ENCODE assay signal across 8 mouse cellular contexts in genomic region chr10:44267426-44268142, GRCm38 (mm10). TPM values are rescaled to one million over a fixed set of nuclear protein-coding genes. Genes with fewer than 3 reads are reported as not detected.
A peak's percentile ranks its signal among the peaks of the same experiment; 100 is the strongest.
DNase-seq lines count a peak whose midpoint lies in the region; ATAC-seq and TF ChIP-seq lines count a peak whose summit lies in the region.

No protein-coding gene starts in this region.

- peaks cover 17% of the 10 kb centered on the region for H3K4me1 ChIP-seq in heart, embryonic 10.5 days
- peaks cover 0 to 10% of the 10 kb centered on the region in 2 experiments; a peak in 1 of 4 replicates for H3K4me1 ChIP-seq in ES-E14 (ENCODE audit: control insufficient read depth in 2 of 2, insufficient read depth in 2 of 2, low read length in 2 of 2, poor library complexity in 1 of 2)
- peaks cover 30% of the 10 kb centered on the region for H3K4me1 ChIP-seq in embryonic facial prominence, embryonic 15.5 days
- H3K4me1 ChIP-seq in limb, embryonic 10.5 days = peaks cover 29% of the 10 kb centered on the region
- H3K4me1 ChIP-seq in neural tube, embryonic 12.5 days = peaks cover 15% of the 10 kb centered on the region

- no peak for DNase-seq in heart, embryonic 10.5 days (ENCODE audit: low spot score)
- no peak for DNase-seq in heart, adult 8-10 months (ENCODE audit: low spot score)
- no peak for DNase-seq in ES-E14 (ENCODE audit: low read depth, low spot score)
- no peak for DNase-seq in limb, embryonic 10.5 days (ENCODE audit: low spot score)
- DNase-seq in layer of hippocampus, postnatal 10 days (ENCODE audit: low spot score in 2 of 2) = no peak
- DNase-seq in left cerebral cortex, postnatal 4 days = no peak

- H3K4me3 ChIP-seq in heart, embryonic 10.5 days = peak overlapping the region; percentile 91
- peak overlapping the region; percentile 76 to 100 for H3K4me3 ChIP-seq in ES-E14 (ENCODE audit: insufficient read depth in 1 of 2, low read depth in 1 of 2, low read length in 2 of 2, poor library complexity in 1 of 2, severe bottlenecking in 1 of 2)
- H3K4me3 ChIP-seq in embryonic facial prominence, embryonic 15.5 days (replicated peaks) = peak overlapping the region; percentile 92
- H3K4me3 ChIP-seq in limb, embryonic 10.5 days = peak overlapping the region; percentile 95
- peak overlapping the region; percentile 83 for H3K4me3 ChIP-seq in neural tube, embryonic 12.5 days

- H3K27me3 ChIP-seq in heart, embryonic 10.5 days (ENCODE audit: insufficient read depth, poor library complexity, severe bottlenecking) = no peaks in the 10 kb centered on the region
- no peaks in the 10 kb centered on the region for H3K27me3 ChIP-seq in embryonic facial prominence, embryonic 15.5 days
- H3K27me3 ChIP-seq in limb, embryonic 10.5 days (ENCODE audit: low read depth, poor library complexity, severe bottlenecking) = no peaks in the 10 kb centered on the region
- no peaks in the 10 kb centered on the region for H3K27me3 ChIP-seq in neural tube, embryonic 12.5 days (replicated peaks)

- no peaks in the 10 kb centered on the region for H3K9me3 ChIP-seq in heart, embryonic 10.5 days
- H3K9me3 ChIP-seq in ES-E14 (ENCODE audit: control insufficient read depth, insufficient read depth, low read depth, low read length) = no peaks in the 10 kb centered on the region
- H3K9me3 ChIP-seq in embryonic facial prominence, embryonic 15.5 days (replicated peaks) = no peaks in the 10 kb centered on the region
- no peaks in the 10 kb centered on the region for H3K9me3 ChIP-seq in limb, embryonic 10.5 days (replicated peaks)
- no peaks in the 10 kb centered on the region for H3K9me3 ChIP-seq in neural tube, embryonic 12.5 days

- ATAC-seq in embryonic facial prominence, embryonic 15.5 days (ENCODE audit: insufficient number of reproducible peaks, low FRiP score, low TSS enrichment, low read depth) = no peak
- ATAC-seq in neural tube, embryonic 12.5 days (ENCODE audit: low FRiP score, low read depth) = peak; percentile 45

- H3K36me3 ChIP-seq in heart, embryonic 10.5 days = no peaks in the 10 kb centered on the region
- H3K36me3 ChIP-seq in ES-E14 (ENCODE audit: control insufficient read depth, insufficient read depth, low read length, poor library complexity, severe bottlenecking) = no peaks in the 10 kb centered on the region
- H3K36me3 ChIP-seq in embryonic facial prominence, embryonic 15.5 days = no peaks in the 10 kb centered on the region
- H3K36me3 ChIP-seq in limb, embryonic 10.5 days = 0 out of 2 replicates have a peak, but pooled peaks cover 3% of the 10 kb centered on the region
- H3K36me3 ChIP-seq in neural tube, embryonic 12.5 days = no peaks in the 10 kb centered on the region; the same call in 1 of the 2 replicates

- in situ Hi-C loops in ES-E14 (cut with MboI; ENCODE audit: low sequenced_read_pairs in 2 of 2, unreplicated experiment in 2 of 2) = no loop called here

- peak overlapping the region; percentile 94 for H3K27ac ChIP-seq in heart, embryonic 10.5 days
- H3K27ac ChIP-seq in ES-E14 (ENCODE audit: insufficient read depth, low read depth, low read length, poor library complexity, severe bottlenecking) = no peak overlapping the region
- peak overlapping the region; percentile 68 for H3K27ac ChIP-seq in embryonic facial prominence, embryonic 15.5 days (replicated peaks)
- H3K27ac ChIP-seq in limb, embryonic 10.5 days = peak overlapping the region; percentile 96
- H3K27ac ChIP-seq in neural tube, embryonic 12.5 days = no peak overlapping the region

- 9% methylated on average over 11 of the region's 11 CpGs for WGBS in heart, embryonic 10.5 days
- WGBS in embryonic facial prominence, embryonic 15.5 days = 3% methylated on average over 11 of the region's 11 CpGs
- WGBS in limb, embryonic 10.5 days = 11% methylated on average over 11 of the region's 11 CpGs
- 12% methylated on average over 11 of the region's 11 CpGs for WGBS in neural tube, embryonic 12.5 days

- intact Hi-C loops in left cerebral cortex, postnatal 4 days (cut with DNase I) = no loop called here

- H3K4me2 ChIP-seq in embryonic facial prominence, embryonic 15.5 days (replicated peaks) = peak overlapping the region; percentile 63
- H3K4me2 ChIP-seq in neural tube, embryonic 12.5 days (replicated peaks) = peak overlapping the region; percentile 75

- peak overlapping the region; percentile 55 for H3K9ac ChIP-seq in ES-E14 (ENCODE audit: insufficient read depth, low read depth, low read length, poor library complexity, severe bottlenecking)
- peak overlapping the region; percentile 90 for H3K9ac ChIP-seq in embryonic facial prominence, embryonic 15.5 days
- H3K9ac ChIP-seq in neural tube, embryonic 12.5 days = peak overlapping the region; percentile 82

TF ChIP-seq in ES-E14, 5 proteins besides CTCF, POLR2A, EP300 and RAD21:
- TF ChIP-seq ZC3H11A (IDR thresholded peaks at IDR 0.05; ENCODE audit: borderline replicate concordance, low read depth, low read length) (no peak), MAFK (IDR thresholded peaks at IDR 0.05; ENCODE audit: insufficient read depth, low read depth, low read length) (no peak), HCFC1 (IDR thresholded peaks at IDR 0.05; ENCODE audit: borderline replicate concordance, insufficient read depth, low read length) (no peak), ZNF384 (IDR thresholded peaks at IDR 0.05; ENCODE audit: low read depth, low read length) (no peak), CHD2 (IDR thresholded peaks at IDR 0.05; ENCODE audit: low read depth, low read length) (no peak)

RNA-seq across cellular contexts. Expression of gene Atg5, which starts 0.6 kb away (rescaled TPM):
- polyA plus RNA-seq in heart, embryonic 10.5 days (2016; fragmentation: Nextera tagmentation; extraction: Ambion mirVana) = 29.8 and 38.4 TPM in 2 replicates
- 10 to 100 TPM; 14.7 to 16.8 (median 16.0) TPM for total RNA-seq in heart, adult 8-10 months (2022)
- total RNA-seq in ES-E14 (2012; rRNA removed) = 16.0 and 22.5 TPM in 2 replicates
- 45.9 and 48.6 TPM in 2 replicates for polyA plus RNA-seq in embryonic facial prominence, embryonic 15.5 days (2015; fragmentation: Nextera tagmentation; extraction: Ambion mirVana)
- polyA plus RNA-seq in limb, embryonic 10.5 days (2016; fragmentation: Nextera tagmentation; extraction: Ambion mirVana) = 58.5 and 63.3 TPM in 2 replicates
- polyA plus RNA-seq in neural tube, embryonic 12.5 days (2016; fragmentation: Nextera tagmentation; extraction: Ambion mirVana) = 48.2 and 50.8 TPM in 2 replicates
- total RNA-seq in layer of hippocampus, postnatal 10 days (2021) = 10 to 100 TPM; 21.4 to 23.2 TPM
- 10 to 100 TPM; 20.1 to 25.2 TPM for total RNA-seq in left cerebral cortex, postnatal 4 days (2021)

Comparison
In these comparisons a context has a peak if more than half of its experiments do, and no peak if none do; other contexts are left out.
1. H3K27ac ChIP-seq: peak in heart, embryonic 10.5 days (single experiment), embryonic facial prominence, embryonic 15.5 days (single experiment) and limb, embryonic 10.5 days (single experiment); none in ES-E14 (single experiment) and neural tube, embryonic 12.5 days (single experiment).
2. Peak in every context shown above with its lines, with median percentiles within 50 percentile points of each other: H3K4me3 ChIP-seq and H3K9ac ChIP-seq.